Mouse (Mus musculus): ENCODE measurements at regions not wholly inside any gene's neighbourhood (a gene's known extent, or its start where the extent isn't known, plus 50 kb on each side); places are given as distances from the start of the nearest gene placed in this dataset.
A peak's percentile ranks its signal among the peaks of the same experiment; 100 is the strongest.
"Not testable (repeated sequence)": the region's sequence is repeated elsewhere in the genome, so short reads cannot be mapped to it uniquely, and the experiment has no call there.

GRCm38 (mm10) chr12:64137997-64138396 is 336.5 kb downstream of the Fscb start:
- DNase-seq (ENCODE audit: low spot score in 2 of 2) = peak in 1 of 2 experiments; percentile 16

- DNase-seq (ENCODE audit: low spot score in 2 of 2) = no peak
These were observed 358.1 kb downstream of the Fscb start for GRCm38 (mm10) chr12:64116438-64116837.

- DNase-seq (ENCODE audit: low spot score in 2 of 2) = peak in 1 of 2 experiments; percentile 10
These were observed 360.0 kb downstream of the Fscb start for GRCm38 (mm10) chr12:64114476-64114875.

GRCm38 (mm10) chr12:64104214-64104613 is 370.3 kb downstream of the Fscb start:
- DNase-seq (ENCODE audit: low spot score in 2 of 2) = no peak

- DNase-seq (ENCODE audit: low spot score in 2 of 2) = no peak
These were observed 397.7 kb downstream of the Fscb start for GRCm38 (mm10) chr12:64076789-64077188.

- DNase-seq (ENCODE audit: low spot score in 2 of 2) = peak in 1 of 2 experiments; percentile 13
These were observed 429.0 kb downstream of the Fscb start for GRCm38 (mm10) chr12:64045528-64045927.

- not testable (repeated sequence) for DNase-seq (ENCODE audit: low spot score in 2 of 2)
These were observed 465.9 kb downstream of the Fscb start for GRCm38 (mm10) chr12:64008631-64009030.

Data from left cerebral cortex, adult 8-10 months (tissue).